Mouse (Mus musculus) spleen, adult 2 months (tissue): ENCODE results near the gene Gimap1. TPM values are rescaled to one million over a fixed set of nuclear protein-coding genes. Genes with fewer than 3 reads are reported as not detected.

ENCODE experiments used
- DNase-seq, 2 experiments: peaks; one replicate each; pipeline versions ENCODE4 v3.0.0 to v3.0.0-alpha.2; 2012 to 2021; ENCODE audit warnings: low spot score in 2 of 2, low read depth in 1 of 2
- H3K27ac ChIP-seq: fragments of 200-500 bp; 2 replicates; pipeline ENCODE4 v1.5.1; 2012; ENCODE audit warnings: low read length, inconsistent platforms; ENCODE audit not compliant: insufficient read depth
- H3K27me3 ChIP-seq: fragments of 200-500 bp; 2 replicates; pipeline ENCODE4 v1.6.1; 2012; ENCODE audit warnings: mild to moderate bottlenecking, moderate library complexity, low read length, inconsistent platforms; ENCODE audit not compliant: control insufficient read depth, insufficient read depth
- H3K36me3 ChIP-seq: fragments of 200-500 bp; 2 replicates; pipeline ENCODE4 v1.6.1; 2012; ENCODE audit warnings: mild to moderate bottlenecking, low read length, inconsistent platforms; ENCODE audit not compliant: control insufficient read depth, insufficient read depth
- H3K4me1 ChIP-seq: fragments of 200-500 bp; 2 replicates; pipeline ENCODE4 v1.6.1; 2011; ENCODE audit warnings: inconsistent platforms; ENCODE audit not compliant: control insufficient read depth, insufficient read depth, insufficient read length
- H3K4me3 ChIP-seq: fragments of 200-500 bp; 2 replicates; pipeline ENCODE4 v1.5.1; 2011; ENCODE audit warnings: mild to moderate bottlenecking, inconsistent platforms; ENCODE audit not compliant: insufficient read depth, insufficient read length; ENCODE audit errors: extremely low read depth
- CTCF ChIP-seq: fragments of 200-500 bp; IDR thresholded peaks from 2 replicates; pipeline ENCODE4 v1.5.1; 2011; ENCODE audit warnings: mild to moderate bottlenecking, inconsistent platforms; ENCODE audit not compliant: insufficient read depth, insufficient read length, insufficient replicate concordance; ENCODE audit errors: extremely low read depth
- POLR2A ChIP-seq: fragments of 200-500 bp; IDR thresholded peaks from 2 replicates; pipeline ENCODE4 v1.6.1; 2011; ENCODE audit warnings: low read depth, low read length, inconsistent platforms
- WGBS: fragments of 180-500 bp; shearing (Covaris S2); methylation state at CpG from one replicate; pipeline ENCODE4 v1.1.7; 2018; 5-methylcytosine and 5-hydroxymethylcytosine counted together
- polyA plus RNA-seq: library from polyadenylated mRNA; depleted of rRNA; stranded (reverse); fragments of >200 nt; gene quantifications from 2 replicates; pipeline ENCODE4 v1.2.3, GENCODE M21; 2012; rRNA removed

The Gimap1 gene
- polyA plus RNA-seq, 1 experiment = 94.4 TPM

- Histone ChIP-seq H3K27ac (no peak overlapping the region), H3K4me1 (no peaks in the 10 kb centered on the region), H3K36me3 (no peaks in the 10 kb centered on the region), H3K4me3 (no peak overlapping the region), H3K27me3 (no peaks in the 10 kb centered on the region)
- TF ChIP-seq POLR2A = no peak
- TF ChIP-seq CTCF = no peak
- DNase-seq = no peak
- 60% methylated on average over 2 of the region's 2 CpGs for WGBS
These were observed 49.0 kb downstream of the Gimap1 start for GRCm38 (mm10) chr6:48787867-48788266.

Other genes with a start within 250 kb of the Gimap1 start
- 1.7 and 1.8 TPM in 2 replicates for gene Atp6v0e2, start 201.4 kb upstream of the Gimap1 start, polyA plus RNA-seq
- 22.9 and 38.8 TPM in 2 replicates for gene Lrrc61, start 184.3 kb upstream of the Gimap1 start, polyA plus RNA-seq
- gene Rarres2, start 166.3 kb upstream of the Gimap1 start, polyA plus RNA-seq = 44.3 and 45.5 TPM in 2 replicates
- not detected in 2 replicates for gene Gm45021, start 149.4 kb upstream of the Gimap1 start, polyA plus RNA-seq
- 12.4 and 15.8 TPM in 2 replicates for gene Repin1, start 145.2 kb upstream of the Gimap1 start, polyA plus RNA-seq
- not detected in 2 replicates for gene Gm44965, start 145.1 kb upstream of the Gimap1 start, polyA plus RNA-seq
- gene Zfp775, start 137.0 kb upstream of the Gimap1 start, polyA plus RNA-seq = 3.6 and 5.3 TPM in 2 replicates
- gene AI854703, start 112.3 kb upstream of the Gimap1 start, polyA plus RNA-seq = 0.70 and 0.77 TPM in 2 replicates
- 20.1 and 22.2 TPM in 2 replicates for gene Gimap8, start 91.8 kb upstream of the Gimap1 start, polyA plus RNA-seq
- gene Gimap9, start 62.9 kb upstream of the Gimap1 start, polyA plus RNA-seq = 9.9 and 10.4 TPM in 2 replicates
- gene Gimap4, start 54.5 kb upstream of the Gimap1 start, polyA plus RNA-seq = 66.3 and 73.5 TPM in 2 replicates
- 50.8 and 54.3 TPM in 2 replicates for gene Gimap6, start 30.8 kb upstream of the Gimap1 start, polyA plus RNA-seq
- gene Gm28053, start 20.4 kb upstream of the Gimap1 start, polyA plus RNA-seq = 0.43 and 0.82 TPM in 2 replicates
- 9.5 and 11.6 TPM in 2 replicates for gene Gimap7, start 20.4 kb upstream of the Gimap1 start, polyA plus RNA-seq
- gene Gimap5, start 7.1 kb downstream of the Gimap1 start, polyA plus RNA-seq = 74.0 and 90.0 TPM in 2 replicates
- gene Gimap3, start 31.8 kb downstream of the Gimap1 start, polyA plus RNA-seq = 140 and 150 TPM in 2 replicates
- gene Tmem176a, start 101.9 kb downstream of the Gimap1 start, polyA plus RNA-seq = 95.2 and 105 TPM in 2 replicates
- gene Tmem176b, start 102.4 kb downstream of the Gimap1 start, polyA plus RNA-seq = 199 TPM in 2 replicates
- 0.77 and 1.1 TPM in 2 replicates for gene Aoc1, start 133.8 kb downstream of the Gimap1 start, polyA plus RNA-seq
- not detected in 2 replicates for gene 1600015I10Rik, start 190.8 kb downstream of the Gimap1 start, polyA plus RNA-seq
- 0.02 TPM in 1 of 2 replicates, not detected in the other for gene Doxl2, start 235.9 kb downstream of the Gimap1 start, polyA plus RNA-seq
- gene Svs1, start 247.8 kb downstream of the Gimap1 start, polyA plus RNA-seq = not detected in 2 replicates